In the genomic region with DNA sequence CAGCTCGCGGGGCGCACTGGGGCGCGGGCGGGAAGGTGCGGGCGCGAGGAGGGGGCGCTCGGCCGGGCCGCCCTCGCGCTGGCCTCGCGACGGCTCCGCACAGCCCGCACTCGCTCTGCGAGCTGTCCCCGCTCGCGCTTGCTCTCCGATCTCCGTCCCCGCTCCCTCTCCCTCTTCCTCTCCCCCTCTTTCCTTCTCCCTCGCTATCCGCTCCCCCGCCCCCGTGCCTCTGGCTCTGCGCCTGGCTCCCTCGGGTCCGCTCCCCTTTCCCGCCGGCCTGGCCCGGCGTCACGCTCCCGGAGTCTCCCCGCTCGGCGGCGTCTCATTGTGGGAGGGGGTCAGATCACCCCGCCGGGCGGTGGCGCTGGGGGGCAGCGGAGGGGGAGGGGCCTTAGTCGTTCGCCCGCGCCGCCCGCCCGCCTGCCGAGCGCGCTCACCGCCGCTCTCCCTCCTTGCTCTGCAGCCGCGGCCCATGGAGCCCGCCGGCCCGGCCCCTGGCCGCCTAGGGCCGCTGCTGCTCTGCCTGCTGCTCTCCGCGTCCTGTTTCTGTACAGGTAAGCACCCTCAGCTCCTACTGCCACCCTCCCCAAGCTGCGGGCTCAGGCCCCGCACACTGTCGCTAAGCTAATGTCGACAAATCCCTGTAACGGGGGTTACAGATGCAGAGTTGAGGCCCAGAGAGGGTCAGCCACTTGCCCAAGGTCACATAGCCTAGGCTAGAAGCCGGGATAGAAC, we compare ENCODE assay signal across 8 mouse cellular contexts. TPM values are rescaled to one million over a fixed set of nuclear protein-coding genes. Genes with fewer than 3 reads are reported as not detected.
DNase-seq lines count a peak whose midpoint lies in the region; ATAC-seq lines count a peak whose summit lies in the region.

No protein-coding gene starts in this region.

- H3K27ac ChIP-seq in hindbrain, embryonic 10.5 days, result peak overlapping the region; percentile 95
- peak overlapping the region; percentile 86 for H3K27ac ChIP-seq in lung, embryonic 16.5 days (ENCODE audit: low read length)

- peak overlapping the region; percentile 83 for H3K9ac ChIP-seq in lung, embryonic 16.5 days (ENCODE audit: low read length)

- WGBS in hindbrain, embryonic 10.5 days, result under 1% methylated on average over 76 of the region's 77 CpGs
- WGBS in lung, embryonic 16.5 days, result under 1% methylated on average over 65 of the region's 77 CpGs

- H3K9me3 ChIP-seq in hindbrain, embryonic 10.5 days, result no peaks in the 10 kb centered on the region
- H3K9me3 ChIP-seq in lung, embryonic 16.5 days (ENCODE audit: control insufficient read depth, low read length), result no peaks in the 10 kb centered on the region

- H3K4me2 ChIP-seq in lung, embryonic 16.5 days (ENCODE audit: low read depth, low read length), result peak overlapping the region; percentile 88

- peaks cover 26% of the 10 kb centered on the region for H3K27me3 ChIP-seq in hindbrain, embryonic 10.5 days (ENCODE audit: insufficient read depth, poor library complexity, severe bottlenecking)
- H3K27me3 ChIP-seq in lung, embryonic 16.5 days (ENCODE audit: control insufficient read depth, insufficient read depth, low read depth, low read length), result peaks cover 3% of the 10 kb centered on the region

- no peaks in the 10 kb centered on the region for H3K36me3 ChIP-seq in hindbrain, embryonic 10.5 days
- no peaks in the 10 kb centered on the region for H3K36me3 ChIP-seq in lung, embryonic 16.5 days (ENCODE audit: control insufficient read depth, insufficient read depth, low read length)

- peak; percentile 84 for ATAC-seq in lung, embryonic 16.5 days (ENCODE audit: low read depth)

- H3K4me3 ChIP-seq in hindbrain, embryonic 10.5 days, result peak overlapping the region; percentile 81
- peak overlapping the region; percentile 55 for H3K4me3 ChIP-seq in lung, embryonic 16.5 days (ENCODE audit: low read length)

- DNase-seq in NIH3T3 (ENCODE audit: low read depth), result peak; percentile 86
- peak; percentile 94 for DNase-seq in cerebellum, adult 9-11 months
- peak; percentile 82 to 85 for DNase-seq in frontal cortex, postnatal 10 days (ENCODE audit: low spot score in 2 of 2)
- peak; percentile 80 for DNase-seq in hindbrain, embryonic 10.5 days (ENCODE audit: low spot score)
- peak; percentile 83 to 85 for DNase-seq in layer of hippocampus, postnatal 14 days (ENCODE audit: low spot score in 2 of 2)
- DNase-seq in retina, postnatal 7 days (ENCODE audit: low read depth, low spot score), result peak; percentile 74
- DNase-seq in urinary bladder, postnatal 4 days (ENCODE audit: low spot score in 2 of 2), result peak; percentile 75 to 87

- H3K4me1 ChIP-seq in hindbrain, embryonic 10.5 days (replicated peaks), result peaks cover 54% of the 10 kb centered on the region
- peaks cover 13% of the 10 kb centered on the region for H3K4me1 ChIP-seq in lung, embryonic 16.5 days (replicated peaks; ENCODE audit: control insufficient read depth, insufficient read depth, low read length)

RNA-seq across cellular contexts. Expression of gene Sirpa, which starts 0.7 kb away (rescaled TPM):
- polyA plus RNA-seq in hindbrain, embryonic 10.5 days (2016; fragmentation: Nextera tagmentation; extraction: Ambion mirVana), result 19.6 and 20.9 TPM in 2 replicates
- 100 to 1,000 TPM; 255 to 279 TPM for total RNA-seq in layer of hippocampus, postnatal 14 days (2021)
- 20.3 and 20.5 TPM in 2 replicates for polyA plus RNA-seq in lung, embryonic 16.5 days (2015; fragmentation: Nextera tagmentation; extraction: Ambion mirVana)

RNA-seq across cellular contexts. Expression of gene F830045P16Rik, which starts 56.9 kb away (rescaled TPM):
- polyA plus RNA-seq in hindbrain, embryonic 10.5 days (2016; fragmentation: Nextera tagmentation; extraction: Ambion mirVana), result not detected in 2 replicates
- under 1 TPM; 0.32 to 0.38 TPM for total RNA-seq in layer of hippocampus, postnatal 14 days (2021)
- not detected in 2 replicates for polyA plus RNA-seq in lung, embryonic 16.5 days (2015; fragmentation: Nextera tagmentation; extraction: Ambion mirVana)

Comparison
In these comparisons a context has a peak if more than half of its experiments do, and no peak if none do; other contexts are left out.
1. Peak in every context shown above with its lines: DNase-seq, ATAC-seq, H3K4me3 ChIP-seq and H3K27ac ChIP-seq.